Mouse (Mus musculus) G1E (cell line): ENCODE results near the gene Mydgf. TPM values are rescaled to one million over a fixed set of nuclear protein-coding genes. Genes with fewer than 3 reads are reported as not detected.

ENCODE experiments used
- ATAC-seq: 2 replicates; pipeline ENCODE4 v1.8.0; 2016; ENCODE audit warnings: mild to moderate bottlenecking; ENCODE audit not compliant: insufficient number of reproducible peaks, poor library complexity, low FRiP score, severe bottlenecking; ENCODE audit errors: extremely low read depth
- DNase-seq: peaks from one replicate; pipeline ENCODE4 v3.0.0; 2012; ENCODE audit warnings: low spot score
- H3K27me3 ChIP-seq: 2 replicates; pipeline ENCODE4 v1.6.1; 2012; ENCODE audit warnings: mild to moderate bottlenecking, low read length, inconsistent platforms; ENCODE audit not compliant: insufficient read depth
- H3K36me3 ChIP-seq: replicated peaks from 2 replicates; pipeline ENCODE3; 2012; ENCODE audit warnings: mild to moderate bottlenecking, inconsistent platforms
- H3K4me1 ChIP-seq: 2 replicates; pipeline ENCODE4 v1.6.1; 2012; ENCODE audit warnings: low read depth, low read length, inconsistent platforms, mixed read lengths; ENCODE audit not compliant: insufficient read depth
- H3K4me3 ChIP-seq: 2 replicates; pipeline ENCODE4 v1.5.1; 2012; ENCODE audit warnings: low read depth, mild to moderate bottlenecking, inconsistent platforms, low read length, moderate library complexity, mixed read lengths
- H3K9me3 ChIP-seq: replicated peaks from 2 replicates; pipeline ENCODE4 v1.6.1; 2012; ENCODE audit warnings: inconsistent platforms
- GATA1 ChIP-seq: IDR thresholded peaks from 2 replicates; pipeline ENCODE4 v1.6.1; 2012; ENCODE audit warnings: borderline replicate concordance, low read length, inconsistent platforms, mixed read lengths
- TAL1 ChIP-seq: conservative IDR thresholded peaks from 2 replicates; pipeline ENCODE4 v1.6.1; 2012; ENCODE audit warnings: low read depth, low read length, inconsistent platforms, mixed read lengths
- polyA plus RNA-seq: library from polyadenylated mRNA; stranded (reverse); fragments of >175 nt; gene quantifications from 2 replicates; pipeline ENCODE4 v1.2.3, GENCODE M21; 2012
- total RNA-seq, 2 experiments: library from RNA; stranded (forward) in 1 of 2; stranded (reverse) in 1 of 2; fragments of 200-1000 nt in 1 of 2; fragments of >200 nt in 1 of 2; fragmentation: Nextera tagmentation in 1 of 2; gene quantifications; 2 replicates each; pipeline ENCODE4 v1.2.3; 2014 to 2017

The Mydgf gene
- total and polyA plus RNA-seq, 3 experiments, result 19.9 to 36.6 (median 32.3) TPM

DNA sequence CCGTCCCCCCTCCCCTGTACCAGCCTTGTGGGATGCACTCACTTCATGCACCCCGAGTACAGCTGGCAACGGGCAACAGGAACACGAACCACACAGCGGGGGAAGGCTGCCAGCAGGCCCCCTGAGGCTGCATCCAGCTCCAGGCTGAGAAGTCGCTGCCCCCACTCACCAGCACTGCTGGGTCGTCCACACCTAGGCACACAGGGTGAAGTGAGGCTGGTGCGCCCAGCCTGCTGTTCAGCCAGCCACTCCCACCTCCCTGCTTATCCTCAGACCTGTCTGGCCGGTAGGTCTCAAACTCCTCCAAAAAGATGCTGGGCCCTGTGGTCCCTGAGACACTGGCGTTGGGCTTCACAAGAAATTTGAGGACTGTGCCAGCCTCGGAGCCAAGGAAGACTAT is 57.5 kb downstream of the Mydgf start:
- no peak for ATAC-seq
- peaks cover 46% of the 10 kb centered on the region for H3K36me3 ChIP-seq
- peaks cover 7% of the 10 kb centered on the region for H3K4me1 ChIP-seq
- no peak for DNase-seq
- H3K9me3 ChIP-seq, result no peaks in the 10 kb centered on the region
- peaks cover 50% of the 10 kb centered on the region for H3K27me3 ChIP-seq
- TF ChIP-seq TAL1, result no peak
- TF ChIP-seq GATA1, result no peak
- no peak overlapping the region for H3K4me3 ChIP-seq

Other genes starting within 250 kb of the Mydgf start
Only the 20 nearest of the 23 such genes appear.
- gene Shd, start 213.5 kb downstream of the Mydgf start, total RNA-seq (2014; fragmentation: Nextera tagmentation), result not detected in 2 replicates
- gene Shd, start 213.5 kb downstream of the Mydgf start, total RNA-seq (2017), result 0.58 TPM in 1 of 2 replicates, not detected in the other
- gene Shd, start 213.5 kb downstream of the Mydgf start, polyA plus RNA-seq, result 0.33 and 0.59 TPM in 2 replicates
- gene Fsd1, start 197.4 kb downstream of the Mydgf start, total RNA-seq (2014; fragmentation: Nextera tagmentation), result not detected in 2 replicates
- gene Fsd1, start 197.4 kb downstream of the Mydgf start, total RNA-seq (2017), result 0.27 TPM in 1 of 2 replicates, not detected in the other
- not detected in 2 replicates for gene Fsd1, start 197.4 kb downstream of the Mydgf start, polyA plus RNA-seq
- gene Stap2, start 178.3 kb downstream of the Mydgf start, total RNA-seq (2014; fragmentation: Nextera tagmentation), result not detected in 2 replicates
- 0.27 and 0.29 TPM in 2 replicates for gene Stap2, start 178.3 kb downstream of the Mydgf start, total RNA-seq (2017)
- gene Stap2, start 178.3 kb downstream of the Mydgf start, polyA plus RNA-seq, result not detected in 2 replicates
- gene Mpnd, start 178.2 kb downstream of the Mydgf start, total RNA-seq (2014; fragmentation: Nextera tagmentation), result 11.2 and 25.4 TPM in 2 replicates
- gene Mpnd, start 178.2 kb downstream of the Mydgf start, total RNA-seq (2017), result 39.1 and 43.9 TPM in 2 replicates
- gene Mpnd, start 178.2 kb downstream of the Mydgf start, polyA plus RNA-seq, result 46.2 and 48.5 TPM in 2 replicates
- 21.6 and 24.3 TPM in 2 replicates for gene Sh3gl1, start 147.3 kb downstream of the Mydgf start, total RNA-seq (2014; fragmentation: Nextera tagmentation)
- gene Sh3gl1, start 147.3 kb downstream of the Mydgf start, total RNA-seq (2017), result 28.5 and 30.1 TPM in 2 replicates
- gene Sh3gl1, start 147.3 kb downstream of the Mydgf start, polyA plus RNA-seq, result 64.2 and 74.6 TPM in 2 replicates
- 31.2 and 32.9 TPM in 2 replicates for gene Chaf1a, start 143.5 kb downstream of the Mydgf start, total RNA-seq (2014; fragmentation: Nextera tagmentation)
- 29.0 and 31.3 TPM in 2 replicates for gene Chaf1a, start 143.5 kb downstream of the Mydgf start, total RNA-seq (2017)
- 84.1 and 143 TPM in 2 replicates for gene Chaf1a, start 143.5 kb downstream of the Mydgf start, polyA plus RNA-seq
- 9.0 and 9.3 TPM in 2 replicates for gene Ubxn6, start 108.9 kb downstream of the Mydgf start, total RNA-seq (2014; fragmentation: Nextera tagmentation)
- 17.1 and 19.1 TPM in 2 replicates for gene Ubxn6, start 108.9 kb downstream of the Mydgf start, total RNA-seq (2017)
- 21.2 and 21.4 TPM in 2 replicates for gene Ubxn6, start 108.9 kb downstream of the Mydgf start, polyA plus RNA-seq
- gene Hdgfl2, start 104.3 kb downstream of the Mydgf start, total RNA-seq (2014; fragmentation: Nextera tagmentation), result 31.1 and 37.6 TPM in 2 replicates
- 73.3 and 76.0 TPM in 2 replicates for gene Hdgfl2, start 104.3 kb downstream of the Mydgf start, total RNA-seq (2017)
- gene Hdgfl2, start 104.3 kb downstream of the Mydgf start, polyA plus RNA-seq, result 174 and 201 TPM in 2 replicates
- gene Plin4, start 74.1 kb downstream of the Mydgf start, total RNA-seq (2014; fragmentation: Nextera tagmentation), result not detected in 2 replicates
- gene Plin4, start 74.1 kb downstream of the Mydgf start, total RNA-seq (2017), result 0.05 and 0.06 TPM in 2 replicates
- not detected in 2 replicates for gene Plin4, start 74.1 kb downstream of the Mydgf start, polyA plus RNA-seq
- gene Plin5, start 66.3 kb downstream of the Mydgf start, total RNA-seq (2014; fragmentation: Nextera tagmentation), result not detected in 2 replicates
- 0.06 TPM in 1 of 2 replicates, not detected in the other for gene Plin5, start 66.3 kb downstream of the Mydgf start, total RNA-seq (2017)
- not detected in 2 replicates for gene Plin5, start 66.3 kb downstream of the Mydgf start, polyA plus RNA-seq
- not detected in 2 replicates for gene Lrg1, start 61.9 kb downstream of the Mydgf start, total RNA-seq (2014; fragmentation: Nextera tagmentation)
- gene Lrg1, start 61.9 kb downstream of the Mydgf start, total RNA-seq (2017), result not detected in 2 replicates
- gene Lrg1, start 61.9 kb downstream of the Mydgf start, polyA plus RNA-seq, result 0.04 TPM in 1 of 2 replicates, not detected in the other
- 2.7 and 4.0 TPM in 2 replicates for gene Sema6b, start 43.6 kb downstream of the Mydgf start, total RNA-seq (2014; fragmentation: Nextera tagmentation)
- 3.4 and 3.6 TPM in 2 replicates for gene Sema6b, start 43.6 kb downstream of the Mydgf start, total RNA-seq (2017)
- 14.1 and 16.1 TPM in 2 replicates for gene Sema6b, start 43.6 kb downstream of the Mydgf start, polyA plus RNA-seq
- 2.0 and 2.1 TPM in 2 replicates for gene Tnfaip8l1, start 21.4 kb downstream of the Mydgf start, total RNA-seq (2014; fragmentation: Nextera tagmentation)
- gene Tnfaip8l1, start 21.4 kb downstream of the Mydgf start, total RNA-seq (2017), result 2.8 and 3.2 TPM in 2 replicates
- 1.0 and 1.1 TPM in 2 replicates for gene Tnfaip8l1, start 21.4 kb downstream of the Mydgf start, polyA plus RNA-seq
- gene Dpp9, start 35.0 kb upstream of the Mydgf start, total RNA-seq (2014; fragmentation: Nextera tagmentation), result 22.4 and 26.8 TPM in 2 replicates
- 13.0 and 14.4 TPM in 2 replicates for gene Dpp9, start 35.0 kb upstream of the Mydgf start, total RNA-seq (2017)
- 61.8 and 62.4 TPM in 2 replicates for gene Dpp9, start 35.0 kb upstream of the Mydgf start, polyA plus RNA-seq
- gene Fem1a, start 72.9 kb upstream of the Mydgf start, total RNA-seq (2014; fragmentation: Nextera tagmentation), result 14.4 and 16.5 TPM in 2 replicates
- gene Fem1a, start 72.9 kb upstream of the Mydgf start, total RNA-seq (2017), result 17.8 and 18.9 TPM in 2 replicates
- 20.1 and 20.7 TPM in 2 replicates for gene Fem1a, start 72.9 kb upstream of the Mydgf start, polyA plus RNA-seq
- 15.2 and 16.2 TPM in 2 replicates for gene Ticam1, start 92.9 kb upstream of the Mydgf start, total RNA-seq (2014; fragmentation: Nextera tagmentation)
- gene Ticam1, start 92.9 kb upstream of the Mydgf start, total RNA-seq (2017), result 4.9 and 5.7 TPM in 2 replicates
- 7.4 and 8.1 TPM in 2 replicates for gene Ticam1, start 92.9 kb upstream of the Mydgf start, polyA plus RNA-seq
- gene Plin3, start 109.0 kb upstream of the Mydgf start, total RNA-seq (2014; fragmentation: Nextera tagmentation), result 8.1 and 12.3 TPM in 2 replicates
- gene Plin3, start 109.0 kb upstream of the Mydgf start, total RNA-seq (2017), result 55.9 and 64.1 TPM in 2 replicates
- 12.2 and 12.7 TPM in 2 replicates for gene Plin3, start 109.0 kb upstream of the Mydgf start, polyA plus RNA-seq
- not detected in 2 replicates for gene Arrdc5, start 116.4 kb upstream of the Mydgf start, total RNA-seq (2014; fragmentation: Nextera tagmentation)
- not detected in 2 replicates for gene Arrdc5, start 116.4 kb upstream of the Mydgf start, total RNA-seq (2017)
- not detected in 2 replicates for gene Arrdc5, start 116.4 kb upstream of the Mydgf start, polyA plus RNA-seq
- gene Uhrf1, start 119.4 kb upstream of the Mydgf start, total RNA-seq (2014; fragmentation: Nextera tagmentation), result 108 and 118 TPM in 2 replicates
- 173 and 186 TPM in 2 replicates for gene Uhrf1, start 119.4 kb upstream of the Mydgf start, total RNA-seq (2017)
- gene Uhrf1, start 119.4 kb upstream of the Mydgf start, polyA plus RNA-seq, result 193 and 196 TPM in 2 replicates
- gene Kdm4b, start 142.1 kb upstream of the Mydgf start, total RNA-seq (2014; fragmentation: Nextera tagmentation), result 28.3 and 35.1 TPM in 2 replicates
- 21.5 and 24.6 TPM in 2 replicates for gene Kdm4b, start 142.1 kb upstream of the Mydgf start, total RNA-seq (2017)
- 31.1 and 32.3 TPM in 2 replicates for gene Kdm4b, start 142.1 kb upstream of the Mydgf start, polyA plus RNA-seq